Mouse (Mus musculus) thymus, postnatal 10 days (tissue): ENCODE data around the gene Cenpl.

ENCODE experiments used
- DNase-seq, 2 experiments: peaks; one replicate each; pipeline ENCODE4 v3.0.0; 2021; ENCODE audit warnings: low spot score in 2 of 2

The Cenpl gene

GRCm38 (mm10) chr1:161041261-161042020 lies 29.1 kb upstream of the Cenpl start:
- no peak for DNase-seq

GRCm38 (mm10) chr1:161046972-161047371 lies 23.5 kb upstream of the Cenpl start:
- DNase-seq = no peak

- no peak for DNase-seq
Measured at GRCm38 (mm10) chr1:161057164-161057563, 13.3 kb upstream of the Cenpl start.

- DNase-seq = no peak
Measured at GRCm38 (mm10) chr1:161063351-161063750, 7.2 kb upstream of the Cenpl start.

GRCm38 (mm10) chr1:161071272-161071620 lies 733 bp downstream of the Cenpl start:
- DNase-seq = no peak

- DNase-seq = no peak
Measured at GRCm38 (mm10) chr1:161076238-161076637, 5.7 kb downstream of the Cenpl start.

GRCm38 (mm10) chr1:161077243-161077642 lies 6.7 kb downstream of the Cenpl start:
- DNase-seq = no peak

GRCm38 (mm10) chr1:161099721-161100405 lies 29.4 kb downstream of the Cenpl start:
- no peak for DNase-seq

GRCm38 (mm10) chr1:161103842-161104241 lies 33.3 kb downstream of the Cenpl start:
- DNase-seq = no peak

GRCm38 (mm10) chr1:161109216-161109615 lies 38.7 kb downstream of the Cenpl start:
- DNase-seq = no peak

- DNase-seq = no peak
Measured at GRCm38 (mm10) chr1:161114591-161114990, 44.1 kb downstream of the Cenpl start.

- no peak for DNase-seq
Measured at GRCm38 (mm10) chr1:161122661-161123418, 52.3 kb downstream of the Cenpl start.

GRCm38 (mm10) chr1:161126461-161126860 lies 55.9 kb downstream of the Cenpl start:
- DNase-seq = no peak

GRCm38 (mm10) chr1:161130726-161131664 lies 60.5 kb downstream of the Cenpl start, which contains the start of gene Klhl20:
TSS of gene Klhl20 (minus strand) at chr1:161131511.
- DNase-seq = peak; percentile 85 to 93
